Comparison of ENCODE assay signal across 8 mouse cellular contexts in the genomic region with DNA sequence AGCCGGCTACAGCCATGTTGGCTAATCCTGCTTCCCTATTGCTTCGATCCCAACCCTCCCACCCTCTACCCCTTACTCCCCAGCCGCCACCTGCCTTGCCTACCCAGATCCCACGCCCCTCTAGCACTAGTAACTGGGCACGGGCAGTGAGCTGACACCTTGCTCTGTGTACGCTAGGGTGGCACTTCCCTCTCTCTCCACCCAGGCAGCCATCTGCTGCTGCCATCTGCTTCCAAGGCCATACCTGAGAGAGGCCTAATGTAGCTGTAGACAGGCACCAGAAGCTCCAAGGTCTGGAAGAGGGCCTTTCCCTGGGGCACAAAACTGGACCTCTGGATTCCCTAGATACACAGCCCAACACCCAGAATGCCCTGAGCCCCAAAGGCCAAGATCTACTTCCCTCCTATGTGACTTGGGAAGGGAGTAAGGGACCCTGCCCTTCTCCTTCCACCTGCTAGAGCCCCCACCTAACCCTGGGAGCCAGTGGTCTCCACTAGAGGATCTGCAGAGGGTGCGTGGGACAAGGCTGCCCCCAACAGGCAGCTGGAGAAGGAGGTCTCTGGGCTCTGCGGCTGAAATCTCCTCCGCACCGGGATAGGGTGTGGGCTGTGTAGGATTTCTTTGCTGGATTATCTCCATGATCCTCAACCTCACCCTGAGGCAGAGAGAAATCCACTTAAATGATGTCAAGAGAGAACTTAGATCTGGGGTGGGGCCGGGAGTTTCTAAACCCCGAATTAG.
A peak's percentile ranks its signal among the peaks of the same experiment; 100 is the strongest.
DNase-seq lines count a peak whose midpoint lies in the region; TF ChIP-seq lines count a peak whose summit lies in the region.

No protein-coding gene starts in this region.

- H3K36me3 ChIP-seq in spleen, adult 2 months (ENCODE audit: control insufficient read depth, insufficient read depth, low read length), result no peaks in the 10 kb centered on the region
- no peaks in the 10 kb centered on the region for H3K36me3 ChIP-seq in forebrain, embryonic 10.5 days (replicated peaks)

- WGBS in spleen, adult 2 months, result 61% methylated on average over 12 of the region's 12 CpGs
- WGBS in forebrain, embryonic 10.5 days, result 50% methylated on average over 12 of the region's 12 CpGs
- 60% methylated on average over 12 of the region's 12 CpGs for WGBS in olfactory bulb, adult 2 months

- TF ChIP-seq POLR2A in spleen, adult 2 months (IDR thresholded peaks at IDR 0.05; ENCODE audit: low read depth, low read length), result no peak
- TF ChIP-seq POLR2A in olfactory bulb, adult 2 months (IDR thresholded peaks at IDR 0.05; ENCODE audit: insufficient read depth, low read depth, low read length), result no peak

- no peak overlapping the region for H3K27ac ChIP-seq in spleen, adult 2 months (ENCODE audit: insufficient read depth, low read length)
- H3K27ac ChIP-seq in forebrain, embryonic 10.5 days, result no peak overlapping the region
- H3K27ac ChIP-seq in olfactory bulb, adult 2 months (ENCODE audit: insufficient read depth, low read depth, low read length), result no peak overlapping the region

- DNase-seq in gastrocnemius, adult 18-20 months (ENCODE audit: low spot score), result peak; percentile 14
- DNase-seq in gastrocnemius, postnatal 36 days, result no peak
- DNase-seq in spleen, adult 2 months (ENCODE audit: low read depth in 1 of 2, low spot score in 2 of 2), result peak in 1 of 2 experiments; percentile 38
- no peak for DNase-seq in spleen, adult 12 weeks (ENCODE audit: low spot score)
- DNase-seq in forebrain, embryonic 10.5 days (ENCODE audit: extremely low spot score, low spot score), result peak; percentile 30
- DNase-seq in layer of hippocampus, postnatal 10 days (ENCODE audit: low spot score in 2 of 2), result peak; percentile 51 to 63
- no peak for DNase-seq in testis, postnatal 10 days (ENCODE audit: low spot score)

- H3K4me1 ChIP-seq in spleen, adult 2 months (ENCODE audit: control insufficient read depth, insufficient read depth, insufficient read length), result no peaks in the 10 kb centered on the region
- peaks cover 6% of the 10 kb centered on the region for H3K4me1 ChIP-seq in forebrain, embryonic 10.5 days
- H3K4me1 ChIP-seq in olfactory bulb, adult 2 months (ENCODE audit: control insufficient read depth, insufficient read depth, low read length), result no peaks in the 10 kb centered on the region

- H3K4me3 ChIP-seq in spleen, adult 2 months (ENCODE audit: extremely low read depth, insufficient read depth, insufficient read length), result no peak overlapping the region
- no peak overlapping the region for H3K4me3 ChIP-seq in forebrain, embryonic 10.5 days
- no peak overlapping the region for H3K4me3 ChIP-seq in olfactory bulb, adult 2 months (ENCODE audit: insufficient read depth, low read depth, low read length)

- H3K27me3 ChIP-seq in spleen, adult 2 months (ENCODE audit: control insufficient read depth, insufficient read depth, low read length), result no peaks in the 10 kb centered on the region
- peaks cover 22% of the 10 kb centered on the region for H3K27me3 ChIP-seq in forebrain, embryonic 10.5 days (ENCODE audit: poor library complexity, severe bottlenecking)

- intact Hi-C loops in gastrocnemius, postnatal 36 days (cut with DNase I), result no loop called here

- TF ChIP-seq CTCF in spleen, adult 2 months (IDR thresholded peaks at IDR 0.05; ENCODE audit: extremely low read depth, insufficient read depth, insufficient read length, insufficient replicate concordance), result peak; percentile 77
- peak; percentile 49; the same call in 1 of the 2 replicates for TF ChIP-seq CTCF in olfactory bulb, adult 2 months (IDR thresholded peaks at IDR 0.05; ENCODE audit: insufficient read depth, low read depth, low read length)

- H3K9me3 ChIP-seq in forebrain, embryonic 10.5 days, result no peaks in the 10 kb centered on the region

Comparison
In these comparisons a context has a peak if more than half of its experiments do, and no peak if none do; other contexts are left out.
1. DNase-seq: peak in gastrocnemius, adult 18-20 months (single experiment), forebrain, embryonic 10.5 days (single experiment) and layer of hippocampus, postnatal 10 days (2 of 2); none in gastrocnemius, postnatal 36 days (0 of 2), spleen, adult 12 weeks (single experiment) and testis, postnatal 10 days (single experiment).